ENCODE assay signal across 8 mouse cellular contexts in the genomic region with DNA sequence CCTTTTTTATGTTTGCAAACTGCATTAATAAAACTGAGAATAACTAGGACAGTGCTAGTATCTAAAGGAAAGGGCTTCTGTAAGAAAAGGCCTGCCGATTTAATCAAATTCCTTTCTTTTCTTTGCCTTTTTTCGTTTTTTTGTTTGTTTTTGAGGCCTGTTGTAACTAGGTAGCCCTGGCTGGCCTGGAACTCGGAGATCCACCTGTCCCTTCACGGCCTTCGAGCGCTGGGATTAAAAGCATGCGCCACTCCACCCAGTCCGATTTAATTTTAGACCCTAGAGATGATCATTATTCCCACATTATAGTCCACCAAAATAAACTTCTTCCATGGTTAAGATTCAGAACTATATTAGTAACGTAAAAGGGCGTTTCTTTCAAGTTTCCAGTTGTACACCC. TPM values are rescaled to one million over a fixed set of nuclear protein-coding genes. Genes with fewer than 3 reads are reported as not detected.
DNase-seq lines count a peak whose midpoint lies in the region; ATAC-seq lines count a peak whose summit lies in the region.

No protein-coding gene starts in this region.

- H3K9me3 ChIP-seq in forebrain, embryonic 11.5 days (ENCODE audit: control insufficient read depth, low read length), result no peaks in the 10 kb centered on the region
- no peaks in the 10 kb centered on the region for H3K9me3 ChIP-seq in kidney, embryonic 16.5 days (ENCODE audit: low read length)
- H3K9me3 ChIP-seq in midbrain, embryonic 12.5 days, result no peaks in the 10 kb centered on the region

- ATAC-seq in forebrain, embryonic 11.5 days (replicated peaks; ENCODE audit: low FRiP score), result no peak
- no peak for ATAC-seq in kidney, embryonic 16.5 days (ENCODE audit: low FRiP score, low TSS enrichment)
- ATAC-seq in midbrain, embryonic 12.5 days (ENCODE audit: low FRiP score, low read depth), result no peak

- peak overlapping the region; percentile 80 for H3K27ac ChIP-seq in forebrain, embryonic 11.5 days (ENCODE audit: low read depth, low read length)
- H3K27ac ChIP-seq in kidney, embryonic 16.5 days (ENCODE audit: low read length), result peak overlapping the region; percentile 95
- peak overlapping the region; percentile 83 for H3K27ac ChIP-seq in midbrain, embryonic 12.5 days (replicated peaks)

- DNase-seq in right cerebral cortex, postnatal 4 days, result peak; percentile 5
- DNase-seq in right cerebral cortex, adult 2 months (ENCODE audit: low spot score in 2 of 2), result no peak
- no peak for DNase-seq in forebrain, embryonic 11.5 days (ENCODE audit: low spot score)
- no peak for DNase-seq in embryo, embryonic 10.5 days (ENCODE audit: low spot score)
- no peak for DNase-seq in ovary, postnatal 14 days (ENCODE audit: low spot score)
- no peak for DNase-seq in right cerebral cortex, postnatal 25 days

- peak overlapping the region; percentile 47 for H3K4me3 ChIP-seq in forebrain, embryonic 11.5 days (ENCODE audit: low read depth, low read length)
- H3K4me3 ChIP-seq in kidney, embryonic 16.5 days (ENCODE audit: low read length), result peak overlapping the region; percentile 54
- peak overlapping the region; percentile 51 for H3K4me3 ChIP-seq in midbrain, embryonic 12.5 days

- peak overlapping the region; percentile 59 for H3K9ac ChIP-seq in forebrain, embryonic 11.5 days (ENCODE audit: low read length)
- H3K9ac ChIP-seq in kidney, embryonic 16.5 days (replicated peaks; ENCODE audit: low read length), result peak overlapping the region; percentile 77
- peak overlapping the region; percentile 52; the same call in 1 of the 2 replicates for H3K9ac ChIP-seq in midbrain, embryonic 12.5 days (replicated peaks)

- H3K27me3 ChIP-seq in forebrain, embryonic 11.5 days (ENCODE audit: control insufficient read depth, insufficient read depth, low read length), result no peaks in the 10 kb centered on the region
- no peaks in the 10 kb centered on the region; the same call in 1 of the 2 replicates for H3K27me3 ChIP-seq in kidney, embryonic 16.5 days (ENCODE audit: insufficient read depth, low read length)
- H3K27me3 ChIP-seq in midbrain, embryonic 12.5 days, result no peaks in the 10 kb centered on the region

- peak overlapping the region; percentile 43 for H3K4me2 ChIP-seq in forebrain, embryonic 11.5 days (ENCODE audit: low read depth, low read length, severe bottlenecking)
- H3K4me2 ChIP-seq in kidney, embryonic 16.5 days (replicated peaks; ENCODE audit: low read depth, low read length), result peak overlapping the region; percentile 56
- H3K4me2 ChIP-seq in midbrain, embryonic 12.5 days (replicated peaks), result peak overlapping the region; percentile 56

- H3K36me3 ChIP-seq in forebrain, embryonic 11.5 days (ENCODE audit: control insufficient read depth, insufficient read depth, low read length), result no peaks in the 10 kb centered on the region
- peaks cover 5% of the 10 kb centered on the region; the same call in 1 of the 2 replicates for H3K36me3 ChIP-seq in kidney, embryonic 16.5 days (ENCODE audit: insufficient read depth, low read length)
- 0 out of 2 replicates have a peak, but pooled peaks cover 7% of the 10 kb centered on the region for H3K36me3 ChIP-seq in midbrain, embryonic 12.5 days

- H3K4me1 ChIP-seq in forebrain, embryonic 11.5 days (replicated peaks; ENCODE audit: control insufficient read depth, insufficient read depth, low read length), result no peaks in the 10 kb centered on the region
- peaks cover 8% of the 10 kb centered on the region for H3K4me1 ChIP-seq in kidney, embryonic 16.5 days (ENCODE audit: insufficient read depth, low read length)
- H3K4me1 ChIP-seq in midbrain, embryonic 12.5 days, result peaks cover 6% of the 10 kb centered on the region; the same call in 1 of the 2 replicates

- WGBS in forebrain, embryonic 11.5 days, result 29% methylated on average over 10 of the region's 10 CpGs
- WGBS in kidney, embryonic 16.5 days, result 28% methylated on average over 10 of the region's 10 CpGs
- WGBS in midbrain, embryonic 12.5 days, result 33% methylated on average over 10 of the region's 10 CpGs

RNA-seq across cellular contexts. Expression of gene Morf4l2, which starts 1.2 kb away (rescaled TPM):
- 550 and 558 TPM in 2 replicates for polyA plus RNA-seq in forebrain, embryonic 11.5 days (2014; fragmentation: Nextera tagmentation; extraction: Ambion mirVana)
- 557 and 569 TPM in 2 replicates for polyA plus RNA-seq in kidney, embryonic 16.5 days (2015; fragmentation: Nextera tagmentation; extraction: Ambion mirVana)
- polyA plus RNA-seq in midbrain, embryonic 12.5 days (2016; fragmentation: Nextera tagmentation; extraction: Ambion mirVana), result 544 and 546 TPM in 2 replicates

RNA-seq across cellular contexts. Expression of gene Tceal1, which starts 34.5 kb away (rescaled TPM):
- polyA plus RNA-seq in forebrain, embryonic 11.5 days (2014; fragmentation: Nextera tagmentation; extraction: Ambion mirVana), result 9.7 and 11.2 TPM in 2 replicates
- 9.7 and 10.9 TPM in 2 replicates for polyA plus RNA-seq in kidney, embryonic 16.5 days (2015; fragmentation: Nextera tagmentation; extraction: Ambion mirVana)
- polyA plus RNA-seq in midbrain, embryonic 12.5 days (2016; fragmentation: Nextera tagmentation; extraction: Ambion mirVana), result 12.2 and 12.4 TPM in 2 replicates

RNA-seq across cellular contexts. Expression of gene Glra4, which starts 37.7 kb away (rescaled TPM):
- polyA plus RNA-seq in forebrain, embryonic 11.5 days (2014; fragmentation: Nextera tagmentation; extraction: Ambion mirVana), result not detected in 2 replicates
- not detected in 2 replicates for polyA plus RNA-seq in kidney, embryonic 16.5 days (2015; fragmentation: Nextera tagmentation; extraction: Ambion mirVana)
- polyA plus RNA-seq in midbrain, embryonic 12.5 days (2016; fragmentation: Nextera tagmentation; extraction: Ambion mirVana), result 0.11 and 0.12 TPM in 2 replicates
